Mouse (Mus musculus): ENCODE measurements at regions not wholly inside any gene's neighbourhood (a gene's known extent, or its start where the extent isn't known, plus 50 kb on each side); places are given as distances from the start of the nearest gene placed in this dataset.

DNA sequence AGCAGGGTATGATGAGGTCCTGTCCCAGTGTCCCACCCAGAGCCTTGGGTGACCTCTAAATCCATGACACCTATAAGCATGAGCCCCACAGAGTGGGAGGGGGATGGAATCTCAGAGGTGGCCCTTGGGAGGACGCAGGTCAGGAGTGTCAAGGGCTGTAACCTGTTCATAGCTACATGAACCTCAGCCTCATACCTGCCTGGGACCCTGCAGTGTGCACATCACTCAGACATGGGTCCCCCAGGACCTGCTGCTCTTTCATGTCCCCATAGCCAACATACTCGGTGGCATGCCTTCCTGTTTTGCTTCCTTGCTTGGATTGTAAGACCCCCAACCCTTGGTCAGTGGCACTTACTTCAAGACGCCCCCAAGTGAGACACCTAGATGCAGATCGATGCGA, 66.9 kb upstream of the Hs6st1 start:
- no peaks in the 10 kb centered on the region for H3K36me3 ChIP-seq (ENCODE audit: control insufficient read depth, insufficient read depth, low read length)
- no peak for ATAC-seq (ENCODE audit: low FRiP score, low TSS enrichment)
- 90% methylated on average over 5 of the region's 5 CpGs for WGBS

GRCm38 (mm10) chr1:36001821-36002220, 66.4 kb upstream of the Hs6st1 start:
- Histone ChIP-seq H3K4me3 (ENCODE audit: low read length) (no peak overlapping the region), H3K9ac (ENCODE audit: low read depth, low read length) (no peak overlapping the region), H3K36me3 (ENCODE audit: control insufficient read depth, insufficient read depth, low read length) (no peaks in the 10 kb centered on the region), H3K4me2 (replicated peaks; ENCODE audit: low read depth, low read length) (no peak overlapping the region), H3K27ac (ENCODE audit: low read depth, low read length) (no peak overlapping the region), H3K4me1 (ENCODE audit: control insufficient read depth, insufficient read depth, low read length) (peaks cover 5% of the 10 kb centered on the region; the same call in 1 of the 2 replicates), H3K27me3 (ENCODE audit: control insufficient read depth, insufficient read depth, low read length) (no peaks in the 10 kb centered on the region), H3K9me3 (ENCODE audit: control insufficient read depth, low read length) (no peaks in the 10 kb centered on the region)
- 69% methylated on average over 1 of the region's 1 CpGs for WGBS
- no peak for ATAC-seq (ENCODE audit: low FRiP score, low TSS enrichment)

More for the DNA sequence above, 66.9 kb upstream of the Hs6st1 start:
- Histone ChIP-seq H3K4me3 (ENCODE audit: low read length) (no peak overlapping the region), H3K9ac (ENCODE audit: low read depth, low read length) (no peak overlapping the region), H3K9me3 (ENCODE audit: control insufficient read depth, low read length) (no peaks in the 10 kb centered on the region), H3K4me2 (replicated peaks; ENCODE audit: low read depth, low read length) (no peak overlapping the region), H3K27me3 (ENCODE audit: control insufficient read depth, insufficient read depth, low read length) (no peaks in the 10 kb centered on the region), H3K4me1 (ENCODE audit: control insufficient read depth, insufficient read depth, low read length) (peaks cover 5% of the 10 kb centered on the region; the same call in 1 of the 2 replicates), H3K27ac (ENCODE audit: low read depth, low read length) (no peak overlapping the region)

DNA sequence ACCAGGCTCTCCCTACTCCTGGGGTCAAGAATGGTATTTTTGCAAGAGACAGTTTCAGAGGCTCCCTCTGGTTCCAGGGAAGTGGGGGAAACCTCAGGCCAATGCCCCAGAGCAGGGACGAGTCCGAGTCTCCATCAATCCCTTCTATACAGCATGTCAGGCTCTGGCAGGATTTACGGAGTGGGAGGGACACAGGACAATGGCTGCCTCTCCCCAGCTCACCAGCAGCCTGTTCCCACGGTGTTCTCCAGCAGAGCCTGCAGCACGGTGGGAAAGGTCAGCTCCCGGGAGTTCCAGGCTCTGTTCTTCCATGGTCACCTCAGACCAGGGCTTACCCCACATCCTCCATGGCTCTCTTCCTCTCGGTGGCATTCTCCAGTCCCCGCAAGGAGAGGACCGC, 64.6 kb upstream of the Hs6st1 start:
- 21% methylated on average over 9 of the region's 9 CpGs for WGBS
- Histone ChIP-seq H3K27ac (ENCODE audit: low read depth, low read length) (peak overlapping the region; percentile 4; the same call in 1 of the 2 replicates), H3K4me2 (replicated peaks; ENCODE audit: low read depth, low read length) (no peak overlapping the region), H3K27me3 (ENCODE audit: control insufficient read depth, insufficient read depth, low read length) (no peaks in the 10 kb centered on the region), H3K4me3 (ENCODE audit: low read length) (no peak overlapping the region), H3K36me3 (ENCODE audit: control insufficient read depth, insufficient read depth, low read length) (no peaks in the 10 kb centered on the region), H3K4me1 (ENCODE audit: control insufficient read depth, insufficient read depth, low read length) (peaks cover 5% of the 10 kb centered on the region; the same call in 1 of the 2 replicates), H3K9ac (ENCODE audit: low read depth, low read length) (no peak overlapping the region), H3K9me3 (ENCODE audit: control insufficient read depth, low read length) (no peaks in the 10 kb centered on the region)
- peak; percentile 69; the same call in 1 of the 2 replicates for ATAC-seq (ENCODE audit: low FRiP score, low TSS enrichment)

GRCm38 (mm10) chr1:36008598-36008997, 59.6 kb upstream of the Hs6st1 start:
- H3K36me3 ChIP-seq (ENCODE audit: control insufficient read depth, insufficient read depth, low read length) = no peaks in the 10 kb centered on the region
- H3K4me1 ChIP-seq (ENCODE audit: control insufficient read depth, insufficient read depth, low read length) = peaks cover 3% of the 10 kb centered on the region; the same call in 1 of the 2 replicates
- H3K27ac ChIP-seq (ENCODE audit: low read depth, low read length) = no peak overlapping the region
- WGBS = 91% methylated on average over 6 of the region's 6 CpGs
- no peak overlapping the region for H3K4me2 ChIP-seq (replicated peaks; ENCODE audit: low read depth, low read length)
- H3K4me3 ChIP-seq (ENCODE audit: low read length) = no peak overlapping the region
- no peak for ATAC-seq (ENCODE audit: low FRiP score, low TSS enrichment)
- no peaks in the 10 kb centered on the region for H3K27me3 ChIP-seq (ENCODE audit: control insufficient read depth, insufficient read depth, low read length)
- H3K9me3 ChIP-seq (ENCODE audit: control insufficient read depth, low read length) = no peaks in the 10 kb centered on the region
- no peak overlapping the region for H3K9ac ChIP-seq (ENCODE audit: low read depth, low read length)

GRCm38 (mm10) chr1:36009010-36009619, 59.1 kb upstream of the Hs6st1 start:
- 85% methylated on average over 6 of the region's 6 CpGs for WGBS
- no peak overlapping the region for H3K4me2 ChIP-seq (replicated peaks; ENCODE audit: low read depth, low read length)
- no peak overlapping the region for H3K4me3 ChIP-seq (ENCODE audit: low read length)
- no peak overlapping the region for H3K27ac ChIP-seq (ENCODE audit: low read depth, low read length)
- H3K36me3 ChIP-seq (ENCODE audit: control insufficient read depth, insufficient read depth, low read length) = no peaks in the 10 kb centered on the region
- ATAC-seq (ENCODE audit: low FRiP score, low TSS enrichment) = no peak
- no peak overlapping the region for H3K9ac ChIP-seq (ENCODE audit: low read depth, low read length)
- peaks cover 2% of the 10 kb centered on the region; the same call in 1 of the 2 replicates for H3K4me1 ChIP-seq (ENCODE audit: control insufficient read depth, insufficient read depth, low read length)
- no peaks in the 10 kb centered on the region for H3K9me3 ChIP-seq (ENCODE audit: control insufficient read depth, low read length)
- no peaks in the 10 kb centered on the region for H3K27me3 ChIP-seq (ENCODE audit: control insufficient read depth, insufficient read depth, low read length)

DNA sequence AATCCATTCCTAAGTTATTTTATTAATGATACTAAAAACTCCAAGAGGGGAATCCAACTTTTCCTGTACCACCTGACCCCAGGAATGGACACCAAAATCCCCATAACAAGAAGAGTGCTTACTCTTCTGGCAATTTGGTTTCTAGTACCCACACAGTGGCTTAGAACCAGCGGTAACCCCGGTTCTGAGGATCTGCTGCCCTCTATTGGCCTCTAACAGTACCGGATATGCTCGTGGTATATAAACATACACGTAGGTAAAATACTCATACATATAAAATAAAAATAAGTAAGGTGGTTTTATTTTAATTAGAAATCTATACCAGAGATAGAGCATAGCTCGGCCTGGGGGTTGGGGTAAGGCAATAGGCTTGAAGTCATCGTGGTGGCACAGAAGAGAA, 58.0 kb upstream of the Hs6st1 start:
- Histone ChIP-seq H3K27ac (ENCODE audit: low read depth, low read length) (no peak overlapping the region), H3K9me3 (ENCODE audit: control insufficient read depth, low read length) (no peaks in the 10 kb centered on the region), H3K9ac (ENCODE audit: low read depth, low read length) (no peak overlapping the region), H3K36me3 (ENCODE audit: control insufficient read depth, insufficient read depth, low read length) (no peaks in the 10 kb centered on the region), H3K27me3 (ENCODE audit: control insufficient read depth, insufficient read depth, low read length) (no peaks in the 10 kb centered on the region), H3K4me1 (ENCODE audit: control insufficient read depth, insufficient read depth, low read length) (peaks cover 3% of the 10 kb centered on the region; the same call in 1 of the 2 replicates), H3K4me3 (ENCODE audit: low read length) (no peak overlapping the region), H3K4me2 (replicated peaks; ENCODE audit: low read depth, low read length) (no peak overlapping the region)
- no peak for ATAC-seq (ENCODE audit: low FRiP score, low TSS enrichment)
- WGBS = 81% methylated on average over 7 of the region's 7 CpGs

- H3K27me3 ChIP-seq (ENCODE audit: control insufficient read depth, insufficient read depth, low read length) = no peaks in the 10 kb centered on the region
- no peak overlapping the region for H3K4me2 ChIP-seq (replicated peaks; ENCODE audit: low read depth, low read length)
- H3K4me1 ChIP-seq (ENCODE audit: control insufficient read depth, insufficient read depth, low read length) = peaks cover 3% of the 10 kb centered on the region; the same call in 1 of the 2 replicates
- no peak for ATAC-seq (ENCODE audit: low FRiP score, low TSS enrichment)
- no peaks in the 10 kb centered on the region for H3K36me3 ChIP-seq (ENCODE audit: control insufficient read depth, insufficient read depth, low read length)
- WGBS = 83% methylated on average over 12 of the region's 12 CpGs
- H3K27ac ChIP-seq (ENCODE audit: low read depth, low read length) = no peak overlapping the region
- H3K4me3 ChIP-seq (ENCODE audit: low read length) = no peak overlapping the region
- no peak overlapping the region for H3K9ac ChIP-seq (ENCODE audit: low read depth, low read length)
- no peaks in the 10 kb centered on the region for H3K9me3 ChIP-seq (ENCODE audit: control insufficient read depth, low read length)
Measured at GRCm38 (mm10) chr1:36010834-36011233, 57.4 kb upstream of the Hs6st1 start.

DNA sequence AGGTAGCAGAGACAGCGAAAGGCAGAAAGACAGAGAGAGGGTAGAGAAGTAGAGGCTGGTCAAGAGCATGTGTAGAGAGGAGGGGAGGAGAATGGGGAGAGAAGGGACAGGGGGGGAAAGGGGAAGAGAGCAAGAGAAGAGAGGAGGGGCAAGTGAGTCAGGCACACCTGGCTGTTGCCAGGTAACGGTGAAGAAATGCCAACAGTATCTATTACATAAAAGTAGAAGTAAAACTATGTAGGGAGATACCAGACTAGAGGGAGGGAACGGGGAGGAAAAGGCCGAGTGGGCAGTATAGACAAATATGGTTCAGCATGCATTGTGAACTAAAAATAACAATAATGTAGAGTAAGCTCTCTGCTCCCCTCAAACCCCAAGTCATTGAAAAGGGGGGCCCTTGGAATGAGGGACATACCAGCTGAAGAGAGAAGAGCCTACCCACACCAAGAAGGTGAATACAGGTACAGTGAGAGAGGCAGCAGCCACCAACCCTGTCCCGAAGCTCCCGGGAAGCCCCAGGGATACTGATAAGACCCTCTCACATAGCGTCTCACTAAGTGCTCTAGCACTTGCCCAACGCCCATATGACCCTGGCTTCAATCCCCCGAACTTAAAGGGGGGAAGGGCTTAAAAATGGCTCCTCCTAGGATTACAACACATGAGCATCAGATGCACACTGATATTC, 56.0 kb upstream of the Hs6st1 start:
- no peak overlapping the region for H3K9ac ChIP-seq (ENCODE audit: low read depth, low read length)
- H3K27ac ChIP-seq (ENCODE audit: low read depth, low read length) = no peak overlapping the region
- H3K4me2 ChIP-seq (replicated peaks; ENCODE audit: low read depth, low read length) = no peak overlapping the region
- no peaks in the 10 kb centered on the region for H3K36me3 ChIP-seq (ENCODE audit: control insufficient read depth, insufficient read depth, low read length)
- no peaks in the 10 kb centered on the region for H3K9me3 ChIP-seq (ENCODE audit: control insufficient read depth, low read length)
- 83% methylated on average over 9 of the region's 9 CpGs for WGBS
- peaks cover 11% of the 10 kb centered on the region for H3K4me1 ChIP-seq (ENCODE audit: control insufficient read depth, insufficient read depth, low read length)
- ATAC-seq (ENCODE audit: low FRiP score, low TSS enrichment) = no peak
- H3K4me3 ChIP-seq (ENCODE audit: low read length) = no peak overlapping the region
- no peaks in the 10 kb centered on the region for H3K27me3 ChIP-seq (ENCODE audit: control insufficient read depth, insufficient read depth, low read length)

- WGBS = 18% methylated on average over 11 of the region's 11 CpGs
- H3K9me3 ChIP-seq (ENCODE audit: control insufficient read depth, low read length) = no peaks in the 10 kb centered on the region
- H3K27ac ChIP-seq (ENCODE audit: low read depth, low read length) = peak overlapping the region; percentile 78
- H3K36me3 ChIP-seq (ENCODE audit: control insufficient read depth, insufficient read depth, low read length) = no peaks in the 10 kb centered on the region
- H3K4me3 ChIP-seq (ENCODE audit: low read length) = no peak overlapping the region
- peak; percentile 68 for ATAC-seq (ENCODE audit: low FRiP score, low TSS enrichment)
- no peaks in the 10 kb centered on the region for H3K27me3 ChIP-seq (ENCODE audit: control insufficient read depth, insufficient read depth, low read length)
- no peak overlapping the region for H3K4me2 ChIP-seq (replicated peaks; ENCODE audit: low read depth, low read length)
- H3K9ac ChIP-seq (ENCODE audit: low read depth, low read length) = no peak overlapping the region
- H3K4me1 ChIP-seq (ENCODE audit: control insufficient read depth, insufficient read depth, low read length) = peaks cover 21% of the 10 kb centered on the region
Measured at GRCm38 (mm10) chr1:36013823-36014341, 54.3 kb upstream of the Hs6st1 start.

Data from kidney, embryonic 14.5 days (tissue).